Mouse (Mus musculus): Measurements from ENCODE around the gene Arhgap10.

DNA sequence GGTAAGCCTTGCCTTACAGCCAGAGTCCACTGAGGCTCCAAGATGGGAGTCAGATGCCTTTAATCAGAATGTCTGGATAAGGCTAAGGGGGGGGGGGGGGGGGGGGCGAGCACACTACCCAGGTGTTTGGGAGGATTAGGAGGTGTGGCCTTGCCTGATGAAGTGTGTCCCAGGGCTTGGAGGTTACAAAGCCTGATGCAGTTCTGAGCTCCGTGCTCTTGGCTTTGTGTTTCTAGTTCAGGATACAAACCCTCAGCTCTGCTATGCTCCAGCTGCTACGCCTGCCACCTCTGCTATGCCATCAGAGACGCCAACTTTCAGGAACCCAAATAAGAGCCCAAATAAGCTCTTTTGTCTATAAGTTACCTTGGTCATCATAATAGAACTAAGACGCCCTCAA, 101.7 kb downstream of the Arhgap10 start:
- TF ChIP-seq CTCF (IDR thresholded peaks at IDR 0.05; ENCODE audit: low read depth, low read length) (no peak), POLR2A (IDR thresholded peaks at IDR 0.05; ENCODE audit: borderline replicate concordance, low read depth, low read length) (no peak)
